Mouse (Mus musculus): Measurements from ENCODE around the gene Ccr10. TPM values are rescaled to one million over a fixed set of nuclear protein-coding genes. Genes with fewer than 3 reads are reported as not detected.

Gene Ccr10
- total and polyA plus RNA-seq, 3 experiments: not detected

GRCm38 (mm10) chr11:101221306-101221986, 46.2 kb upstream of the Ccr10 start:
- H3K27ac ChIP-seq (ENCODE audit: control insufficient read depth, low read depth, low read length): peak overlapping the region; percentile 72
- no peaks in the 10 kb centered on the region for H3K27me3 ChIP-seq (ENCODE audit: control insufficient read depth in 1 of 2, insufficient read depth in 2 of 2, low read length in 2 of 2)
- DNase-seq (ENCODE audit: low read depth, low spot score): peak; percentile 76
- H3K9me3 ChIP-seq (replicated peaks; ENCODE audit: insufficient read depth, low read length): no peaks in the 10 kb centered on the region
- peak overlapping the region in 1 of 2 experiments; percentile 12; a peak in 1 of 4 replicates for H3K4me3 ChIP-seq (ENCODE audit: control insufficient read depth in 1 of 2, insufficient read depth in 1 of 2, low read depth in 2 of 2, low read length in 2 of 2)
- H3K36me3 ChIP-seq (ENCODE audit: control insufficient read depth in 1 of 2, insufficient read depth in 2 of 2, low read length in 2 of 2): peaks cover 0 to 19% of the 10 kb centered on the region in 2 experiments; a peak in 2 of 4 replicates
- peaks cover 5% of the 10 kb centered on the region; the same call in 1 of the 2 replicates for H3K79me2 ChIP-seq (ENCODE audit: control insufficient read depth, insufficient read depth, low read length, poor library complexity)
- H3K9ac ChIP-seq (ENCODE audit: control insufficient read depth, low read depth, low read length, poor library complexity, severe bottlenecking): 0 out of 2 replicates have a peak overlapping the region, but pooled peaks have one; percentile 4
- peaks cover 9 to 20% of the 10 kb centered on the region in 2 experiments for H3K4me1 ChIP-seq (ENCODE audit: control insufficient read depth in 1 of 2, insufficient read depth in 2 of 2, low read length in 2 of 2)
- no peak for TF ChIP-seq MAZ (IDR thresholded peaks at IDR 0.05; ENCODE audit: low read depth, low read length)
- TF ChIP-seq EP300 (IDR thresholded peaks at IDR 0.05; ENCODE audit: low read depth in 1 of 2, low read length in 2 of 2): peak; percentile 54 to 91
- TF ChIP-seq RCOR1 (IDR thresholded peaks at IDR 0.05; ENCODE audit: low read depth, low read length): peak; percentile 68
- no peak for TF ChIP-seq CTCF (IDR thresholded peaks at IDR 0.05 in 2 of 3, conservative IDR thresholded peaks at IDR 0.05 in 1 of 3; ENCODE audit: control insufficient read depth in 1 of 3, insufficient read depth in 1 of 3, low read depth in 2 of 3, low read length in 3 of 3, poor library complexity in 1 of 3, severe bottlenecking in 1 of 3)
- no peak for TF ChIP-seq CHD2 (IDR thresholded peaks at IDR 0.05; ENCODE audit: low read length)
- no peak for TF ChIP-seq ELF1 (IDR thresholded peaks at IDR 0.05; ENCODE audit: low read depth, low read length)
- peak; percentile 64; the same call in 1 of the 2 replicates for TF ChIP-seq ETS1 (IDR thresholded peaks at IDR 0.05; ENCODE audit: low read depth, low read length)
- no peak for TF ChIP-seq JUND (IDR thresholded peaks at IDR 0.05; ENCODE audit: low read depth, low read length)
- TF ChIP-seq MYB (IDR thresholded peaks at IDR 0.05; ENCODE audit: low read depth, low read length): no peak
- no peak for TF ChIP-seq MAFK (IDR thresholded peaks at IDR 0.05; ENCODE audit: borderline replicate concordance, low read depth, low read length)
- TF ChIP-seq NRF1 (IDR thresholded peaks at IDR 0.05; ENCODE audit: insufficient read depth, low read depth, low read length, poor library complexity, severe bottlenecking): no peak
- no peak for TF ChIP-seq RAD21 (IDR thresholded peaks at IDR 0.05; ENCODE audit: low read depth, low read length)
- TF ChIP-seq NELFE (IDR thresholded peaks at IDR 0.05; ENCODE audit: low read depth, low read length): no peak
- peak; percentile 29; the same call in 1 of the 2 replicates for TF ChIP-seq TAL1 (IDR thresholded peaks at IDR 0.05; ENCODE audit: low read length)
- TF ChIP-seq TBP (IDR thresholded peaks at IDR 0.05; ENCODE audit: low read depth, low read length): no peak
- no peak for TF ChIP-seq HCFC1 (IDR thresholded peaks at IDR 0.05; ENCODE audit: low read depth, low read length)
- TF ChIP-seq CHD1 (IDR thresholded peaks at IDR 0.05; ENCODE audit: low read depth, low read length): no peak
- TF ChIP-seq POLR2AphosphoS2 (IDR thresholded peaks at IDR 0.05; ENCODE audit: low read length): no peak
- TF ChIP-seq ZNF384 (IDR thresholded peaks at IDR 0.05; ENCODE audit: low read depth, low read length): peak; percentile 64
- TF ChIP-seq MYC (IDR thresholded peaks at IDR 0.05; ENCODE audit: low read depth, low read length): peak; percentile 4; the same call in 1 of the 2 replicates
- no peak for TF ChIP-seq UBTF (IDR thresholded peaks at IDR 0.05; ENCODE audit: borderline replicate concordance, insufficient read depth, low read depth, low read length)
- TF ChIP-seq SMC3 (IDR thresholded peaks at IDR 0.05; ENCODE audit: low read depth, low read length): 0 out of 2 replicates have a peak, but pooled peaks have one; percentile 11
- TF ChIP-seq USF2 (IDR thresholded peaks at IDR 0.05; ENCODE audit: borderline replicate concordance in 1 of 2, insufficient read depth in 1 of 2, low read depth in 1 of 2, low read length in 2 of 2): no peak
- TF ChIP-seq E2F4 (IDR thresholded peaks at IDR 0.05; ENCODE audit: borderline replicate concordance, low read depth, low read length): no peak
- TF ChIP-seq POLR2AphosphoS5 (IDR thresholded peaks at IDR 0.05; ENCODE audit: borderline replicate concordance, low read depth, low read length): no peak
- TF ChIP-seq GATA1 (IDR thresholded peaks at IDR 0.05; ENCODE audit: low read depth, low read length): peak; percentile 93
- no peak; the same call in 1 of the 2 replicates for TF ChIP-seq ZC3H11A (IDR thresholded peaks at IDR 0.05; ENCODE audit: low read depth, low read length)
- peak; percentile 66; the same call in 1 of the 2 replicates for TF ChIP-seq SIN3A (IDR thresholded peaks at IDR 0.05; ENCODE audit: low read length)
- no peak for TF ChIP-seq USF1 (IDR thresholded peaks at IDR 0.05; ENCODE audit: low read depth, low read length)
- TF ChIP-seq MEF2A (IDR thresholded peaks at IDR 0.05; ENCODE audit: extremely low read depth, insufficient replicate concordance, low read depth, low read length, poor library complexity, severe bottlenecking): no peak
- no peak for TF ChIP-seq BHLHE40 (IDR thresholded peaks at IDR 0.05; ENCODE audit: borderline replicate concordance, low read depth, low read length)
- no peak for TF ChIP-seq GABPA (IDR thresholded peaks at IDR 0.05; ENCODE audit: low read depth, low read length)
- no peak for TF ChIP-seq ZKSCAN1 (IDR thresholded peaks at IDR 0.05; ENCODE audit: low read depth, low read length)
- no peak for TF ChIP-seq POLR2A (IDR thresholded peaks at IDR 0.05; ENCODE audit: control insufficient read depth in 1 of 2, insufficient read depth in 1 of 2, low read depth in 1 of 2, low read length in 2 of 2, poor library complexity in 1 of 2)
- TF ChIP-seq TCF12 (IDR thresholded peaks at IDR 0.05; ENCODE audit: low read depth, low read length): peak; percentile 43
- TF ChIP-seq MXI1 (IDR thresholded peaks at IDR 0.05; ENCODE audit: low read depth, low read length): peak; percentile 50; the same call in 1 of the 2 replicates

Measured in MEL (cell line).